Comparison of ENCODE assay signal across 13 mouse cellular contexts in genomic region chr16:23228486-23228885, GRCm38 (mm10). TPM values are rescaled to one million over a fixed set of nuclear protein-coding genes. Genes with fewer than 3 reads are reported as not detected.
A peak's percentile ranks its signal among the peaks of the same experiment; 100 is the strongest.
DNase-seq lines count a peak whose midpoint lies in the region; ATAC-seq and TF ChIP-seq lines count a peak whose summit lies in the region.
"Had no signal": no experiment of that assay in that cellular context is flagged by ENCODE, and none has a peak within 500 bp of the region (broad histone marks: within the 10 kb centered on the region; RNA-seq: fewer than 3 reads in every experiment).

No protein-coding gene starts in this region.

- peak overlapping the region; percentile 81; the same call in 1 of the 2 replicates for H3K4me3 ChIP-seq in hindbrain, embryonic 14.5 days (replicated peaks; ENCODE audit: low read length)
- H3K4me3 ChIP-seq in hindbrain, postnatal 0 days (ENCODE audit: low read length), result no peak overlapping the region
- peak overlapping the region; percentile 79 for H3K4me3 ChIP-seq in forebrain, embryonic 15.5 days

- DNase-seq in hindbrain, embryonic 14.5 days (ENCODE audit: low spot score), result no peak
- DNase-seq in hindbrain, postnatal 0 days (ENCODE audit: low spot score), result no peak
- DNase-seq in CD4-positive, CD25-positive, alpha-beta regulatory T cell, adult 2 months (ENCODE audit: low read depth, low spot score), result peak; percentile 81
- DNase-seq in naive thymus-derived CD4-positive, alpha-beta T cell, adult 2 months (ENCODE audit: low read depth), result peak; percentile 71
- DNase-seq in frontal cortex, postnatal 10 days (ENCODE audit: low spot score in 2 of 2), result no peak
- no peak for DNase-seq in adipocyte (ENCODE audit: low spot score)
- no peak for DNase-seq in gastrocnemius, adult 8-10 months (ENCODE audit: low spot score in 2 of 2)
- DNase-seq: gastrocnemius, postnatal 10 days; heart, postnatal 14 days; kidney, postnatal 25 days; right cerebral cortex, postnatal 4 days had no signal

- no peak for TF ChIP-seq CTCF in hindbrain, postnatal 0 days (IDR thresholded peaks at IDR 0.05; ENCODE audit: low read depth)

- H3K4me1 ChIP-seq in hindbrain, embryonic 14.5 days (replicated peaks; ENCODE audit: control insufficient read depth, insufficient read depth, low read length), result peaks cover 28% of the 10 kb centered on the region
- no peaks in the 10 kb centered on the region; the same call in 1 of the 2 replicates for H3K4me1 ChIP-seq in hindbrain, postnatal 0 days (ENCODE audit: insufficient read depth, low read length)
- H3K4me1 ChIP-seq in forebrain, embryonic 15.5 days, result peaks cover 53% of the 10 kb centered on the region

- no peak for ATAC-seq in hindbrain, embryonic 14.5 days (ENCODE audit: low FRiP score)
- no peak for ATAC-seq in hindbrain, postnatal 0 days
- ATAC-seq in forebrain, embryonic 15.5 days (replicated peaks), result no peak

- 18% methylated on average over 3 of the region's 3 CpGs for WGBS in hindbrain, embryonic 14.5 days
- 30% methylated on average over 3 of the region's 3 CpGs for WGBS in hindbrain, postnatal 0 days
- WGBS in forebrain, embryonic 15.5 days, result 28% methylated on average over 3 of the region's 3 CpGs

- no peak overlapping the region for H3K27ac ChIP-seq in hindbrain, embryonic 14.5 days
- no peak overlapping the region for H3K27ac ChIP-seq in hindbrain, postnatal 0 days
- H3K27ac ChIP-seq in forebrain, embryonic 15.5 days (replicated peaks), result no peak overlapping the region
- H3K27ac ChIP-seq: macrophage had no signal

- no peaks in the 10 kb centered on the region for H3K27me3 ChIP-seq in hindbrain, embryonic 14.5 days (ENCODE audit: control insufficient read depth, insufficient read depth, low read length)
- H3K27me3 ChIP-seq in hindbrain, postnatal 0 days (ENCODE audit: insufficient read depth, low read length), result no peaks in the 10 kb centered on the region
- no peaks in the 10 kb centered on the region for H3K27me3 ChIP-seq in forebrain, embryonic 15.5 days

- H3K9ac ChIP-seq in hindbrain, embryonic 14.5 days, result no peak overlapping the region
- no peak overlapping the region for H3K9ac ChIP-seq in hindbrain, postnatal 0 days (replicated peaks; ENCODE audit: low read length)
- 0 out of 2 replicates have a peak overlapping the region, but pooled peaks have one; percentile 24 for H3K9ac ChIP-seq in forebrain, embryonic 15.5 days (replicated peaks)

- H3K9me3 ChIP-seq in hindbrain, embryonic 14.5 days (ENCODE audit: control insufficient read depth, low read length), result no peaks in the 10 kb centered on the region
- H3K9me3 ChIP-seq in hindbrain, postnatal 0 days (ENCODE audit: low read length), result no peaks in the 10 kb centered on the region
- H3K9me3 ChIP-seq in forebrain, embryonic 15.5 days, result no peaks in the 10 kb centered on the region

- no peaks in the 10 kb centered on the region; the same call in 1 of the 2 replicates for H3K36me3 ChIP-seq in hindbrain, embryonic 14.5 days (replicated peaks; ENCODE audit: control insufficient read depth, insufficient read depth)
- no peaks in the 10 kb centered on the region for H3K36me3 ChIP-seq in hindbrain, postnatal 0 days (ENCODE audit: insufficient read depth, low read length)
- no peaks in the 10 kb centered on the region for H3K36me3 ChIP-seq in forebrain, embryonic 15.5 days

- H3K4me2 ChIP-seq in hindbrain, embryonic 14.5 days (replicated peaks), result peak overlapping the region; percentile 79
- H3K4me2 ChIP-seq in hindbrain, postnatal 0 days (ENCODE audit: low read depth, low read length), result no peak overlapping the region
- peak overlapping the region; percentile 64 for H3K4me2 ChIP-seq in forebrain, embryonic 15.5 days (replicated peaks)

RNA-seq across cellular contexts. Expression of gene St6gal1, which starts 3.9 kb away (rescaled TPM):
- polyA plus RNA-seq in hindbrain, embryonic 14.5 days (2014; fragmentation: Nextera tagmentation; extraction: Ambion mirVana), result 29.6 and 30.6 TPM in 2 replicates
- 23.9 and 39.9 TPM in 2 replicates for total RNA-seq in hindbrain, postnatal 0 days (2014; rRNA removed)
- polyA plus RNA-seq in hindbrain, postnatal 0 days (2015; fragmentation: Nextera tagmentation; extraction: Ambion mirVana), result 10.4 and 11.6 TPM in 2 replicates
- polyA plus RNA-seq in forebrain, embryonic 15.5 days (2015; fragmentation: Nextera tagmentation; extraction: Ambion mirVana), result 53.8 and 55.9 TPM in 2 replicates
- 1 to 10 TPM; 1.6 to 4.1 (median 3.4) TPM for total RNA-seq in gastrocnemius, adult 8-10 months (2022)

Comparison
In these comparisons a context has a peak if more than half of its experiments do, and no peak if none do; other contexts are left out.
1. DNase-seq: peak in CD4-positive, CD25-positive, alpha-beta regulatory T cell, adult 2 months (single experiment) and naive thymus-derived CD4-positive, alpha-beta T cell, adult 2 months (single experiment); none in hindbrain, embryonic 14.5 days (single experiment), hindbrain, postnatal 0 days (single experiment), frontal cortex, postnatal 10 days (0 of 2), adipocyte (single experiment) and gastrocnemius, adult 8-10 months (0 of 2).